Mouse (Mus musculus) embryo, embryonic 11 days (tissue): ENCODE results near the gene Mrpl28.
"Not testable (repeated sequence)": the region's sequence is repeated elsewhere in the genome, so short reads cannot be mapped to it uniquely, and the experiment has no call there.

ENCODE experiments used
- DNase-seq: peaks from one replicate; pipeline ENCODE4 v3.0.0-alpha.2; 2015

Gene Mrpl28

GRCm38 (mm10) chr17:26116503-26117258, 6.6 kb upstream of the Mrpl28 start:
- no peak for DNase-seq

GRCm38 (mm10) chr17:26119766-26120710, 3.3 kb upstream of the Mrpl28 start:
- DNase-seq, result peak; percentile 83

GRCm38 (mm10) chr17:26122431-26123140, 714 bp upstream of the Mrpl28 start:
- no peak for DNase-seq

GRCm38 (mm10) chr17:26124560-26124959, 1.3 kb downstream of the Mrpl28 start:
- DNase-seq, result no peak

GRCm38 (mm10) chr17:26125226-26125625, 1.9 kb downstream of the Mrpl28 start:
- DNase-seq, result no peak

GRCm38 (mm10) chr17:26131062-26131732, 7.9 kb downstream of the Mrpl28 start:
- peak; percentile 24 for DNase-seq

GRCm38 (mm10) chr17:26131856-26132853, 8.9 kb downstream of the Mrpl28 start:
- DNase-seq, result peak; percentile 13

GRCm38 (mm10) chr17:26137106-26137750, 13.9 kb downstream of the Mrpl28 start:
- DNase-seq, result no peak

GRCm38 (mm10) chr17:26137751-26138130, 14.4 kb downstream of the Mrpl28 start:
- DNase-seq, result no peak

GRCm38 (mm10) chr17:26138239-26138836, 15.0 kb downstream of the Mrpl28 start, which contains the start of gene Axin1:
Axin1 (plus strand) TSS chr17:26138688.
- peak; percentile 98 for DNase-seq

- peak; percentile 66 for DNase-seq
Measured at GRCm38 (mm10) chr17:26138901-26139381, 15.6 kb downstream of the Mrpl28 start.

GRCm38 (mm10) chr17:26142796-26143195, 19.5 kb downstream of the Mrpl28 start:
- DNase-seq, result no peak

GRCm38 (mm10) chr17:26143386-26143785, 20.1 kb downstream of the Mrpl28 start:
- no peak for DNase-seq

- no peak for DNase-seq
Measured at GRCm38 (mm10) chr17:26149056-26149455, 25.8 kb downstream of the Mrpl28 start.

GRCm38 (mm10) chr17:26151886-26152630, 28.8 kb downstream of the Mrpl28 start:
- DNase-seq, result no peak

- DNase-seq, result no peak
Measured at GRCm38 (mm10) chr17:26162736-26163135, 39.4 kb downstream of the Mrpl28 start.

- no peak for DNase-seq
Measured at GRCm38 (mm10) chr17:26168039-26168438, 44.7 kb downstream of the Mrpl28 start.

- not testable (repeated sequence) for DNase-seq
Measured at GRCm38 (mm10) chr17:26175248-26175647, 51.9 kb downstream of the Mrpl28 start.
